Mouse (Mus musculus) liver, embryonic 12.5 days (tissue): ENCODE measurements around the gene Slc22a17. TPM values are rescaled to one million over a fixed set of nuclear protein-coding genes. Genes with fewer than 3 reads are reported as not detected.
A peak's percentile ranks its signal among the peaks of the same experiment; 100 is the strongest.
"Not testable (repeated sequence)": the region's sequence is repeated elsewhere in the genome, so short reads cannot be mapped to it uniquely, and the experiment has no call there.

ENCODE experiments used
- ATAC-seq: fragments of 200-750 bp; cut with Nextera tagmentation; 2 replicates; pipeline ENCODE4 v1.8.0; 2017; ENCODE audit warnings: moderate number of reproducible peaks, mild to moderate bottlenecking, moderate library complexity
- H3K27ac ChIP-seq: fragments of 300-500 bp; sonication (generic); 2 replicates; pipeline ENCODE4 v1.5.1; 2016; ENCODE audit warnings: mild to moderate bottlenecking
- H3K27me3 ChIP-seq: fragments of 300-500 bp; sonication (generic); replicated peaks from 2 replicates; pipeline ENCODE4 v1.6.1; 2016; ENCODE audit warnings: mild to moderate bottlenecking, moderate library complexity
- H3K36me3 ChIP-seq: fragments of 300-500 bp; sonication (generic); 2 replicates; pipeline ENCODE4 v1.6.1; 2016; ENCODE audit warnings: mild to moderate bottlenecking, moderate library complexity
- H3K4me1 ChIP-seq: fragments of 300-500 bp; sonication (generic); 2 replicates; pipeline ENCODE4 v1.6.1; 2016
- H3K4me2 ChIP-seq: fragments of 300-500 bp; sonication (generic); 2 replicates; pipeline ENCODE4 v1.6.1; 2016; ENCODE audit warnings: mild to moderate bottlenecking, moderate library complexity
- H3K4me3 ChIP-seq: fragments of 300-500 bp; sonication (generic); 2 replicates; pipeline ENCODE4 v1.5.1; 2016; ENCODE audit warnings: mild to moderate bottlenecking, moderate library complexity
- H3K9ac ChIP-seq: fragments of 300-500 bp; sonication (generic); 2 replicates; pipeline ENCODE4 v1.6.1; 2016; ENCODE audit warnings: mild to moderate bottlenecking, moderate library complexity
- H3K9me3 ChIP-seq: fragments of 300-500 bp; sonication (generic); replicated peaks from 2 replicates; pipeline ENCODE4 v1.6.1; 2016; ENCODE audit warnings: mild to moderate bottlenecking, moderate library complexity
- WGBS: fragments of 180-500 bp; shearing (Covaris S2); methylation state at CpG from one replicate; pipeline ENCODE4 v1.1.7; 2016; ENCODE audit not compliant: insufficient replicate concordance; 5-methylcytosine and 5-hydroxymethylcytosine counted together
- polyA plus RNA-seq: library from polyadenylated mRNA; unstranded; fragments of >200 nt; fragmentation: Nextera tagmentation; extraction: Ambion mirVana; gene quantifications from 2 replicates; pipeline ENCODE4 v1.2.1, GENCODE M21; 2016

The Slc22a17 gene
- polyA plus RNA-seq = 5.9 and 6.0 TPM in 2 replicates

DNA sequence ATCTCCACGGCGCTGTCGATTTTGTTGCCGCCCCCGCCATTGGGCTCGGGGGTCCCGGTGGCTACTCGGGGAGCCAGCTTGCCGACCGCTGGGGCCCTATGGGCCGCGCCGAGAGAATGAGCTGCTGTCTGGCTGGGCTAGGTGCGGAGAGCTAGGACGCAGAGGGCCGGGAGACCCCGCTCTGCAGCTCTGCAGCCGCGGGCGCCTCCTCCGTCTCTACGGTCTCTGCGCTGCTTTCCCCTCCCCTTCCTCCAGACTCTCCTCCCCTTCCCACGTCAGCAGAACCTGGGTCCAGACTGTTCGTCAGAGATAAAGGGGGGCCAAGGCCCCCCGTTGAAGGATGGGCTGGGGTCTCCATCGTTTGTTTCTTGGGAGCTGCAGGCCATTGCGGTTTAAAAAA is at the start of gene Slc22a17:
Gene Slc22a17 (minus strand): TSS at position 247 of the 400 bp plus-strand sequence.
- no peaks in the 10 kb centered on the region for H3K9me3 ChIP-seq
- H3K9ac ChIP-seq = peak within 1 kb of the TSS; percentile 59
- WGBS = 2% methylated on average over 28 of the region's 28 CpGs
- H3K4me1 ChIP-seq = peaks cover 12% of the 10 kb centered on the region
- 0 out of 2 replicates have a peak, but pooled peaks have one; percentile 32 for ATAC-seq
- no peak within 1 kb of the TSS for H3K27ac ChIP-seq
- no peaks in the 10 kb centered on the region for H3K36me3 ChIP-seq
- peaks cover 78% of the 10 kb centered on the region for H3K27me3 ChIP-seq
- peak within 1 kb of the TSS; percentile 82 for H3K4me2 ChIP-seq
- H3K4me3 ChIP-seq = peak within 1 kb of the TSS; percentile 62

GRCm38 (mm10) chr14:54962714-54963113 is 49.8 kb upstream of the Slc22a17 start:
- H3K4me1 ChIP-seq = no peaks in the 10 kb centered on the region
- no peak overlapping the region for H3K27ac ChIP-seq
- ATAC-seq = no peak
- no peaks in the 10 kb centered on the region; the same call in none of the 2 replicates for H3K27me3 ChIP-seq
- H3K9ac ChIP-seq = no peak overlapping the region
- WGBS = 74% methylated on average over 7 of the region's 7 CpGs
- no peak overlapping the region for H3K4me3 ChIP-seq
- no peak overlapping the region for H3K4me2 ChIP-seq
- H3K36me3 ChIP-seq = no peaks in the 10 kb centered on the region
- H3K9me3 ChIP-seq = no peaks in the 10 kb centered on the region

GRCm38 (mm10) chr14:54961487-54961886 is 48.6 kb upstream of the Slc22a17 start:
- H3K27me3 ChIP-seq = no peaks in the 10 kb centered on the region; the same call in none of the 2 replicates
- WGBS = 61% methylated on average over 5 of the region's 5 CpGs
- no peak overlapping the region for H3K27ac ChIP-seq
- no peak for ATAC-seq
- no peaks in the 10 kb centered on the region for H3K36me3 ChIP-seq
- H3K4me2 ChIP-seq = no peak overlapping the region
- no peak overlapping the region for H3K9ac ChIP-seq
- no peak overlapping the region for H3K4me3 ChIP-seq
- H3K9me3 ChIP-seq = no peaks in the 10 kb centered on the region
- H3K4me1 ChIP-seq = no peaks in the 10 kb centered on the region

- Histone ChIP-seq H3K4me2 (no peak overlapping the region), H3K4me1 (no peaks in the 10 kb centered on the region), H3K27me3 (no peaks in the 10 kb centered on the region; the same call in none of the 2 replicates), H3K36me3 (no peaks in the 10 kb centered on the region), H3K9ac (no peak overlapping the region), H3K27ac (no peak overlapping the region), H3K4me3 (no peak overlapping the region), H3K9me3 (no peaks in the 10 kb centered on the region)
- no peak for ATAC-seq
- WGBS = 37% methylated on average over 10 of the region's 10 CpGs
These were observed 47.8 kb upstream of the Slc22a17 start for GRCm38 (mm10) chr14:54960769-54961168.

DNA sequence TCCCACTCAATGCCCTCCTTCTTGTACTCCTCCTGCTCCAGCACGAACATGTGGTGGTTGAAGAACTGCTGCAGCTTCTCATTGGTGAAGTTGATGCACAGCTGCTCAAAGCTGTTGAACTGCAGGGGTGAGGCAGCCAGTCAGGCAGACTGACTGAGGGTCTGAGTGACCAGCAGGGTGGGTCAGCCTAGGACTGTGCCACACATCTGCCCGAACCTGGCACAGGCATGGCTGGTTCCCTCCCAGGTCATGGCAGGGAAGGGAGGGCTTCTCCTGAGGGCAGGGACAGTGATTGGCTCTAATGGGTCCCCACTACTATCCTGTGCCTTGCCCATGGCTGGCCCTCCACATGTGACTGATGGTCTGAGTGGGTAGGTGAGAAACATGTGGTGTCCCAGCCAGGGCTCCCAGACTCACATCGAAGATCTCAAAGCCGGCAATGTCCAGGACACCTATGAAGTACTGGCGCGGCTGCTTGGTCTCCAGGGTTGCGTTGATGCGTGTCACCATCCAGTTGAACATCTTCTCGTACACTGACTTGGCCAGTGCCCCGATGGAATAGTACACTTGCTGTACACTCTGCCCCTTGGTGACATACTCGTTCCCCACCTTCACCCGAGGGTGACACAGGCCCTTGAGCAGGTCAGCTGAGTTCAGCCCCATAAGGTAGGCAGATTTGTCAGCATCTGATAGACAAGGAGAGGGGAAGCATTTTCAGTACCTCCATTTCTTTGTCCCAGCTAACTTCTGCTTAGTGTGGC is 47.1 kb upstream of the Slc22a17 start:
- H3K4me3 ChIP-seq, H3K9me3 ChIP-seq, H3K4me1 ChIP-seq, H3K27ac ChIP-seq, ATAC-seq, H3K27me3 ChIP-seq, H3K36me3 ChIP-seq, H3K9ac ChIP-seq, H3K4me2 ChIP-seq: not testable (repeated sequence)
- WGBS = 68% methylated on average over 12 of the region's 12 CpGs

DNA sequence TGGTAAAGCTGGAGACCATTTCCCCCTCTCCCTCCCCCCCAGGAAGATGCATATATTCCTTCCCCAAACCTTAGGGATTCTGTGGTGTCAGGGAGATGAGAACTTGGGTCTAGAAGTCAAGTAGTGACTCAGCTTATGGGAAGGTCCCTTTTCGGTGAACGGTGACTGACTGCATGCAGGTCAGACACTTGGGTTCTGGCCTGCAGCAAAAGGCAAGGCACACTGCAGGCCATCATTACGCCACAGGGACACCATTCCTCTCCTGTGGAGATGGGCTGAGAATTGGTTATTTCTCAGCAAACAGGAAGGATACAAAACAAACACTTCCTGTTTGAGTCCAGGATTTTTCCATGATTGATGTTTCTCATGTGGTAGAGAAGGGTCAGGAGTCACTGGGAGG is 46.3 kb upstream of the Slc22a17 start:
- 57% methylated on average over 3 of the region's 3 CpGs for WGBS
- no peaks in the 10 kb centered on the region for H3K4me1 ChIP-seq
- no peaks in the 10 kb centered on the region for H3K36me3 ChIP-seq
- ATAC-seq = no peak
- no peaks in the 10 kb centered on the region; the same call in none of the 2 replicates for H3K27me3 ChIP-seq
- H3K9ac ChIP-seq = no peak overlapping the region
- no peak overlapping the region for H3K4me2 ChIP-seq
- no peak overlapping the region for H3K27ac ChIP-seq
- H3K4me3 ChIP-seq = no peak overlapping the region
- no peaks in the 10 kb centered on the region for H3K9me3 ChIP-seq

- H3K4me3 ChIP-seq = no peak overlapping the region
- H3K4me1 ChIP-seq = no peaks in the 10 kb centered on the region
- H3K9me3 ChIP-seq = no peaks in the 10 kb centered on the region
- no peak overlapping the region for H3K27ac ChIP-seq
- no peak overlapping the region for H3K4me2 ChIP-seq
- no peaks in the 10 kb centered on the region for H3K36me3 ChIP-seq
- ATAC-seq = no peak
- no peak overlapping the region for H3K9ac ChIP-seq
- H3K27me3 ChIP-seq = no peaks in the 10 kb centered on the region; the same call in none of the 2 replicates
- WGBS = 51% methylated on average over 4 of the region's 4 CpGs
These were observed 45.6 kb upstream of the Slc22a17 start for GRCm38 (mm10) chr14:54958503-54958902.

- H3K4me3 ChIP-seq = no peak overlapping the region
- H3K27me3 ChIP-seq = peaks cover 13% of the 10 kb centered on the region
- H3K4me2 ChIP-seq = no peak overlapping the region
- no peak for ATAC-seq
- H3K4me1 ChIP-seq = no peaks in the 10 kb centered on the region
- no peak overlapping the region for H3K27ac ChIP-seq
- WGBS = 61% methylated on average over 9 of the region's 9 CpGs
- H3K36me3 ChIP-seq = no peaks in the 10 kb centered on the region
- H3K9me3 ChIP-seq = no peaks in the 10 kb centered on the region
- H3K9ac ChIP-seq = no peak overlapping the region
These were observed 43.6 kb upstream of the Slc22a17 start for GRCm38 (mm10) chr14:54956533-54956932.

DNA sequence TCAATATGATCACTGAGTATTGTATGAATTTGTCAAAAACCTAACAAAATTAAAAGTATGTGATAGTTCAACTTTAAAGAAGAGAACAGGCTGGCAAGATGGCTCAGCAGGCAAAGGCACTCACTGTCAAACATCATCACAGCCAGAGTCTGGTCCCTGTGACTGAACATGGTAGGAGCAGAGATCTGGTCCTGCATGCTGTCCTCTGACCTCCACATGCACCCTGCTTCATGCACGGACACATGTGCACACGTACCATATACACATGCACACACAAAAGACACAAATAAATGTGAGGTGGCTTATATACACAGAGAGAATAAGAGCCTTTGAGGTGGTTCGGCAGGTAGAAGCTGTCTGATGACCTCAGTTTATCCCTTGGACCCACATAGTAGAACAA is 42.5 kb upstream of the Slc22a17 start:
- H3K9me3 ChIP-seq = no peaks in the 10 kb centered on the region
- no peak for ATAC-seq
- peaks cover 17% of the 10 kb centered on the region for H3K27me3 ChIP-seq
- 56% methylated on average over 3 of the region's 3 CpGs for WGBS
- H3K27ac ChIP-seq = no peak overlapping the region
- H3K36me3 ChIP-seq = no peaks in the 10 kb centered on the region
- no peaks in the 10 kb centered on the region for H3K4me1 ChIP-seq
- no peak overlapping the region for H3K4me2 ChIP-seq
- H3K9ac ChIP-seq = no peak overlapping the region
- H3K4me3 ChIP-seq = no peak overlapping the region

DNA sequence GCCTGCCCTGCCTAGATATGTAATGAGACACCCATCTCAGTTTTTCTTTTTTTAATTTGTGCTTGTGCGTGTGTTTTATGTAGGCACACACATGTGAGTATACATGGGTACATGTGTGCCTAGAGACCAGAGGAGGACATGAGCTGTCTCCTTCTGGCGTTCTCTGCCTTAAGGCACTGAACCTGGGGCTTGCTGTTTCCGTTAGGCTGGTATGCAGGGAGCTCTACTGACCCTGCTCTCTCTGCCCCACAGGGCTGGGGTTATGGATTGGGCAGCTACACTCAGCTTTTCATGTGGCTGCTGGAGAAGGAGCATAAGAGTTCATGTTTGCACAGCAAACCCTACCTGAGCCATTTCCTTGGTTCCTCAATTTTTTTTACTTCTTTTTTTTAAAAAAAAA is 41.5 kb upstream of the Slc22a17 start:
- Histone ChIP-seq H3K4me3 (no peak overlapping the region), H3K4me2 (no peak overlapping the region), H3K9ac (no peak overlapping the region), H3K36me3 (no peaks in the 10 kb centered on the region), H3K27ac (no peak overlapping the region), H3K9me3 (no peaks in the 10 kb centered on the region), H3K27me3 (peaks cover 27% of the 10 kb centered on the region), H3K4me1 (no peaks in the 10 kb centered on the region)
- no peak for ATAC-seq
- WGBS = 56% methylated on average over 3 of the region's 3 CpGs

DNA sequence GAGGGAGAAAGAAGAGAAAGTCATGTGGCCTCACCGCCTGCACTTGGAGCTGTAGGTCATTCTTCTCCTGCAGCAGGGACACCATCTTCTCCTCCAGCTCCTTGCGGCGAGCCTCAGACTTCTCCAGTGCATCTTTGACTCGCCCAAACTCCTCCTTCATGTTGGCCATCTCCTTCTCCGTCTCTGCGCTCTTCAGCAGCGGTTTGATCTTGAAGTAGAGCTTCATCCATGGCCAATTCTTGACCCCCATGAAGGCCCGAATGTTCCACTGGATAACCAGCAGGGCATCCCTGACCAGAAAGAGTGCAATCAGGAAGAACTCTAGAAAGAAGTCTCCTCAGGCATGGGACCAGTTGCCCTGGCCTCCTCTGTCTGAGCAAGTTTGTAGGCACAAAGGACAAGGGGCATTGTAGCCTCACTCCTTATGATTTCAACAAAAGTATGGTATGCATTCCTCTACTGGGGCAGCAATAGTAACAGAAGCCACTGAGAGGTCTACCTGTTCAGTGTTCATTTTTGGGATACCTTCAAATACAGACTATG is 40.8 kb upstream of the Slc22a17 start:
- H3K36me3 ChIP-seq = no peaks in the 10 kb centered on the region
- H3K4me2 ChIP-seq = no peak overlapping the region
- no peaks in the 10 kb centered on the region for H3K4me1 ChIP-seq
- H3K9ac ChIP-seq = no peak overlapping the region
- H3K27ac ChIP-seq = no peak overlapping the region
- peaks cover 27% of the 10 kb centered on the region for H3K27me3 ChIP-seq
- no peak for ATAC-seq
- WGBS = 70% methylated on average over 8 of the region's 8 CpGs
- H3K9me3 ChIP-seq = no peaks in the 10 kb centered on the region
- no peak overlapping the region for H3K4me3 ChIP-seq

DNA sequence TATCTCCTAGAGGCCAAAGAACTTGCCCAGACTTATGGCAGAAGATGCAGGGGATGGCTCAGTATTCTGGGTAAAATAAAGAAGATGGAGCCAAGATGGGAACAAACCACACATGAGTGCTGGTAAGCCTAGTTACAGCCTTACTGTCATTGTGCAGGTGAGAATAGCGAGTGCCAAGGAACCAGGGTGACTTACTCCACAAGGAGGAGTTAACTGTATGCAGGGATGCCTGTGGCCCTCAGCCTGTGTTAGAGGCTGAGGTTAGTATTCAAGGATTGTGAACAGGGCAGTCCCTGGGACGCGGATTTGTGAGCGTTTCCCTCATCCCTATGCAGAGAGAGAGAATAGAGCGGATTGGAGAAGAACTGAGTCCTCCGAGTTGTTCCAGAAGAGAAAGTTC is 38.7 kb upstream of the Slc22a17 start:
- no peak for ATAC-seq
- no peaks in the 10 kb centered on the region for H3K9me3 ChIP-seq
- H3K4me3 ChIP-seq = no peak overlapping the region
- no peak overlapping the region for H3K9ac ChIP-seq
- H3K27ac ChIP-seq = no peak overlapping the region
- H3K36me3 ChIP-seq = no peaks in the 10 kb centered on the region
- 81% methylated on average over 6 of the region's 6 CpGs for WGBS
- H3K27me3 ChIP-seq = peaks cover 31% of the 10 kb centered on the region
- H3K4me1 ChIP-seq = no peaks in the 10 kb centered on the region
- no peak overlapping the region for H3K4me2 ChIP-seq
